Mouse (Mus musculus): ENCODE measurements around the gene Gm5800. TPM values are rescaled to one million over a fixed set of nuclear protein-coding genes. Genes with fewer than 3 reads are reported as not detected.
"Not testable (repeated sequence)": the region's sequence is repeated elsewhere in the genome, so short reads cannot be mapped to it uniquely, and the experiment has no call there.

Gm5800 gene
- 7.2 and 11.5 TPM in 2 replicates for polyA plus RNA-seq (2012; rRNA removed)

GRCm38 (mm10) chr14:51717083-51717482 lies at the start of gene Gm5800:
Gene Gm5800, minus strand, starts transcription at chr14:51717183.
- Histone ChIP-seq H3K27ac (ENCODE audit: control insufficient read depth, insufficient read depth, low read depth, low read length) (no peak within 1 kb of the TSS), H3K27me3 (ENCODE audit: control insufficient read depth, insufficient read depth, low read length) (no peaks in the 10 kb centered on the region), H3K36me3 (ENCODE audit: control insufficient read depth, insufficient read depth, low read length) (no peaks in the 10 kb centered on the region), H3K4me3 (ENCODE audit: control insufficient read depth, low read depth, low read length) (peak within 1 kb of the TSS; percentile 69), H3K4me1 (ENCODE audit: control insufficient read depth, insufficient read depth, low read length) (no peaks in the 10 kb centered on the region)
- no peak for TF ChIP-seq CTCF (IDR thresholded peaks at IDR 0.05; ENCODE audit: control insufficient read depth, insufficient read depth, insufficient replicate concordance, low read depth, low read length)
- TF ChIP-seq POLR2A (IDR thresholded peaks at IDR 0.05; ENCODE audit: control insufficient read depth, low read depth, low read length), result no peak

GRCm38 (mm10) chr14:51755944-51756343 lies 39.0 kb upstream of the Gm5800 start:
- H3K27me3 ChIP-seq (ENCODE audit: control insufficient read depth, insufficient read depth, low read length), result no peaks in the 10 kb centered on the region
- no peaks in the 10 kb centered on the region for H3K4me1 ChIP-seq (ENCODE audit: control insufficient read depth, insufficient read depth, low read length)
- H3K4me3 ChIP-seq (ENCODE audit: control insufficient read depth, low read depth, low read length), result no peak overlapping the region
- H3K36me3 ChIP-seq (ENCODE audit: control insufficient read depth, insufficient read depth, low read length), result no peaks in the 10 kb centered on the region
- H3K27ac ChIP-seq (ENCODE audit: control insufficient read depth, insufficient read depth, low read depth, low read length), result no peak overlapping the region
- TF ChIP-seq POLR2A (IDR thresholded peaks at IDR 0.05; ENCODE audit: control insufficient read depth, low read depth, low read length), result no peak
- TF ChIP-seq CTCF (IDR thresholded peaks at IDR 0.05; ENCODE audit: control insufficient read depth, insufficient read depth, insufficient replicate concordance, low read depth, low read length), result no peak

DNA sequence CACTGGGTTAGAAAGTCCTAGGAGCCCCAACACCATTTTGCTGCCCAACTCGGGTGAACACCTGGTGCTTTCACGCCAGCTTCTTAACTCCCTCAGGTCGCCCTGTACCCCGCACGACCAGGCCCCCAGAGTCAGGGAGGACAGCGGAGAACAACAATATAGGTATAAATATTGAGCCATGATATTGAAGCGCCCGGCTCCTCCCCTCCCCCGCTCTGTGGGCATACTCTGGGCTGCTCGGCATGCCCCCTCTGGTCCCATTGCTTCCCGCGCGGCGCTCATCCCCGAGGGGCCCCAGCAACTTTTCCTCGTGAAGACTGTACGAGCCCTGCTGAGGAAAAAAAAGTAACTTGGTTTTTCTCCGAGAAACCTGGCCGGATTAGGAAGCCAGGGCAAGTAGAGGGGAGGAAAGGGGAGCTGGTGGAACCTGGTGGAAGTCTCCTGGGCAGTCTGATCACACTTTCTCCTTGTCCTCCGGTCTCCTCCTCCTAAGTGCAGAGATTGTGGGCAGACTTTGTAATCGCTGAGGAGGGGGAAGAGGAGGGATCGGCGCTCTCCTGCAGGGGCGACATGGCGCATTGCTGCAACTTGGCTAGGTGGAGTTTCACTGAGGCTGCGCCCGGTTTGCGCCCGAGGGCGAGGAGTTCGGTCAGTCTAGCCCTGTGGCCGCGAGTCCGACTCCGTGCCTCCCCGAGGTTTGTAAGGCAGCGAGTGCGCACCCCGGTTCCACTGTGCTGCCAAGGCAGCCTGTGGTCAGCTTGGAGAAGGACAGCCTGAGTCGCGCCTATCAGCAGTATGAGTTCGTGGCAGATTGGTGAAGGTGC lies 23.6 kb upstream of the Gm5800 start:
- TF ChIP-seq CTCF (IDR thresholded peaks at IDR 0.05; ENCODE audit: control insufficient read depth, insufficient read depth, insufficient replicate concordance, low read depth, low read length), result no peak
- TF ChIP-seq POLR2A (IDR thresholded peaks at IDR 0.05; ENCODE audit: control insufficient read depth, low read depth, low read length), result no peak
- Histone ChIP-seq H3K27me3 (ENCODE audit: control insufficient read depth, insufficient read depth, low read length) (peaks cover 2% of the 10 kb centered on the region; the same call in 1 of the 2 replicates), H3K4me1 (ENCODE audit: control insufficient read depth, insufficient read depth, low read length) (peaks cover 9% of the 10 kb centered on the region), H3K36me3 (ENCODE audit: control insufficient read depth, insufficient read depth, low read length) (no peaks in the 10 kb centered on the region), H3K27ac (ENCODE audit: control insufficient read depth, insufficient read depth, low read depth, low read length) (no peak overlapping the region), H3K4me3 (ENCODE audit: control insufficient read depth, low read depth, low read length) (peak overlapping the region; percentile 9)

DNA sequence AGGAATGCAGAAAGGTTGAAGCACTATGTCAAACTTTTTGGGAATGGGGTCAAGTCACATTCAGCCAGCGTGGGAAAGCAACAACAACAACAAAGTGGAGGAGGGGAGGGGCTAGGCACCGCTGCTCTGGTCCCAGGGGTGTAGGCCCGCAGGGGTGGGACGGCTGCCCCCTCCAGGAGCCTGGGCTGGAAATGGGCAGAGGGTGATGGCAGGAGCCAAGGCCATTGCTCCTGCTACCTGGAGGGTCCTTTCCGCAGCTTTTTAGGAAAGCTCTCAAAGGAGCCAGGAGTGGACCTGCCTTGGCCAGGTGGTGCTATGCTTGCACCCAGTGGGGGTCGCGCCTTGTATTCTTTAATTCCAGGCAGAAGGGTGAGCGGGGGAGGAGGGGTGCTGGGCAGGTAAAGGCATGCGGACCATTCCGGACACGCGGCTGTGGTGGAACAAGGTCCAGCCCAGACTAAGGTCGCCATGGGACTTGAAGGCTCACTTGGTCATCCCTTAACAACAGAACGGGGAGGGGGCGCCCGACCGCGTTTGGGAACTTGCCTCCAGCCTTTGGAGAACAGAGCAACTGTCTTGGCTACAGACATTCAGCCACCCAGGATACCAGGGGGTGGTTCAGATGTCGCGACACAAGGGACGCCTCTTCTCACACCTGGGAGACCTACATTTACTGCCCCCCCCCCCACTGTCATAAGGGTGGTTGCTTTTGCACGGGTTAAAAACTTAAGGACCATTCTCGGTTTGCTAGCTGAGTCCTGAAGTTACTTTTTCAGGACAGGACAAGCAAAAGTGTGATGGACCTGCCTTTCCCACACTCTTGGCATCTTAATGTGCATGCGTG lies 22.4 kb upstream of the Gm5800 start:
- Histone ChIP-seq H3K27ac (ENCODE audit: control insufficient read depth, insufficient read depth, low read depth, low read length) (no peak overlapping the region), H3K4me3 (ENCODE audit: control insufficient read depth, low read depth, low read length) (no peak overlapping the region), H3K4me1 (ENCODE audit: control insufficient read depth, insufficient read depth, low read length) (peaks cover 9% of the 10 kb centered on the region), H3K36me3 (ENCODE audit: control insufficient read depth, insufficient read depth, low read length) (no peaks in the 10 kb centered on the region), H3K27me3 (ENCODE audit: control insufficient read depth, insufficient read depth, low read length) (peaks cover 2% of the 10 kb centered on the region; the same call in 1 of the 2 replicates)
- TF ChIP-seq POLR2A (IDR thresholded peaks at IDR 0.05; ENCODE audit: control insufficient read depth, low read depth, low read length) (no peak), CTCF (IDR thresholded peaks at IDR 0.05; ENCODE audit: control insufficient read depth, insufficient read depth, insufficient replicate concordance, low read depth, low read length) (no peak)

DNA sequence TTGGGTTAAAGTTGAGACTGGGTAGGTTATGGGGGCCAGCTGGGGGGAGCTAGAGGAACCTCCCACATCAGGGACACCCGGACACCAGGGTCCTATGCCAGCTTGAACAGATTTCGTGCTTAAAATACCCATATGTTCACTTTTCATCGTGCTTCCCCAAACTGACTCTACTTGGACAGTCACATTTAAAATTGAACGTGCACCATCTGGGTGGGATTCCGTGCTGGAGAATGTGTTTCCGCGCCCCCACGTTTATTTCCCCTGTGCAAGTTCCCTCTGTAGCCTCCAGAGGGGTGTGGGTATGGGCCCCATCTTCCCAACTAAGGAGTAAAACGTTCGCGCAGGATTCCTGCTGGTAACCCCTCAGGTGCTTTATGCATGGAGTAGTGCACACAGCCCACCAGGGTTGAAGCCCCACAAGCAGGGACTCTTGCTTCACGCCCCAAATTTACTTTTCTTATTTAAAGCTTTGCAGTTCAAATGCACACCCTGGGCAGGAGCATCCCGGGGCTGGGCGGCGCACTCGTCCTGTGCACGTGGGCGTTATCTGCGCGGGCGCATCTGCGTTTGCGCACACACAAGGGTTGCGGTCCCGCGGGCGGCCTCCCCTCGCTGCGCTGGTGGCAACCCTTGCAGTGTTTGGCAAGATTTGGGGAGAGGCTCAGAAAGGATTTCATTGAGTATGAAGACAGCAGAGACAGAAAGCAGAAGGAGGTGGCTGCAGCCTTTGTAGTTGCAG lies 21.6 kb upstream of the Gm5800 start:
- Histone ChIP-seq H3K4me3 (ENCODE audit: control insufficient read depth, low read depth, low read length) (no peak overlapping the region), H3K27ac (ENCODE audit: control insufficient read depth, insufficient read depth, low read depth, low read length) (no peak overlapping the region), H3K27me3 (ENCODE audit: control insufficient read depth, insufficient read depth, low read length) (peaks cover 2% of the 10 kb centered on the region; the same call in 1 of the 2 replicates), H3K36me3 (ENCODE audit: control insufficient read depth, insufficient read depth, low read length) (no peaks in the 10 kb centered on the region), H3K4me1 (ENCODE audit: control insufficient read depth, insufficient read depth, low read length) (peaks cover 9% of the 10 kb centered on the region)
- no peak for TF ChIP-seq POLR2A (IDR thresholded peaks at IDR 0.05; ENCODE audit: control insufficient read depth, low read depth, low read length)
- no peak for TF ChIP-seq CTCF (IDR thresholded peaks at IDR 0.05; ENCODE audit: control insufficient read depth, insufficient read depth, insufficient replicate concordance, low read depth, low read length)

DNA sequence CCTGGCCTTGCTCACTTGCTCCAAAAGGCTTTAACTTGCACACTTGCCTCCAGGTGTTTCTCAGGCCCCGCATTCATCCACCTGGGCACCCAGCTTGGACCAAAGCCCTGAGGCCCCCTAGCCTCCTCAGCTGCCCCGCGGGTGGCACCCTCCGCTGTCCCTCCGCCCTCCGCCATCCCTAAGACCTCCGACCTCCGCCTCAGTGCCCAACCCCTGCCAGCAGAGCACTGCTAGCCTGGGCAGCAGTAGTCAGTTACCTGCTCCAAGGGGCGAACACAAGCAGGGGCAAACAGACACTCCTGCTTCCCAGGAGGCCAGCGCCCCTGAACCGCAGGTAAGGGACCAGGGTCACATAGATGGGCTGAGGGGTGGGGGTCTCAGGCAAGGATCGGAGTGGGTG lies 21.0 kb upstream of the Gm5800 start:
- H3K27ac ChIP-seq (ENCODE audit: control insufficient read depth, insufficient read depth, low read depth, low read length), result no peak overlapping the region
- peaks cover 9% of the 10 kb centered on the region for H3K4me1 ChIP-seq (ENCODE audit: control insufficient read depth, insufficient read depth, low read length)
- H3K36me3 ChIP-seq (ENCODE audit: control insufficient read depth, insufficient read depth, low read length), result no peaks in the 10 kb centered on the region
- TF ChIP-seq POLR2A (IDR thresholded peaks at IDR 0.05; ENCODE audit: control insufficient read depth, low read depth, low read length) (no peak), CTCF (IDR thresholded peaks at IDR 0.05; ENCODE audit: control insufficient read depth, insufficient read depth, insufficient replicate concordance, low read depth, low read length) (no peak)
- no peak overlapping the region for H3K4me3 ChIP-seq (ENCODE audit: control insufficient read depth, low read depth, low read length)
- peaks cover 2% of the 10 kb centered on the region; the same call in 1 of the 2 replicates for H3K27me3 ChIP-seq (ENCODE audit: control insufficient read depth, insufficient read depth, low read length)

GRCm38 (mm10) chr14:51695368-51695767 lies 21.6 kb downstream of the Gm5800 start, which contains the start of gene Gm17079:
Gene Gm17079, minus strand, starts transcription at chr14:51695468.
- H3K27me3 ChIP-seq (ENCODE audit: control insufficient read depth, insufficient read depth, low read length); H3K27ac ChIP-seq (ENCODE audit: control insufficient read depth, insufficient read depth, low read depth, low read length); H3K36me3 ChIP-seq (ENCODE audit: control insufficient read depth, insufficient read depth, low read length); H3K4me1 ChIP-seq (ENCODE audit: control insufficient read depth, insufficient read depth, low read length): not testable (repeated sequence)
- H3K4me3 ChIP-seq (ENCODE audit: control insufficient read depth, low read depth, low read length), result peak within 1 kb of the TSS; percentile 59; the same call in 1 of the 2 replicates

Data from testis, adult 2 months (tissue).